Mouse (Mus musculus): ENCODE measurements around the gene Mast1.

DNA sequence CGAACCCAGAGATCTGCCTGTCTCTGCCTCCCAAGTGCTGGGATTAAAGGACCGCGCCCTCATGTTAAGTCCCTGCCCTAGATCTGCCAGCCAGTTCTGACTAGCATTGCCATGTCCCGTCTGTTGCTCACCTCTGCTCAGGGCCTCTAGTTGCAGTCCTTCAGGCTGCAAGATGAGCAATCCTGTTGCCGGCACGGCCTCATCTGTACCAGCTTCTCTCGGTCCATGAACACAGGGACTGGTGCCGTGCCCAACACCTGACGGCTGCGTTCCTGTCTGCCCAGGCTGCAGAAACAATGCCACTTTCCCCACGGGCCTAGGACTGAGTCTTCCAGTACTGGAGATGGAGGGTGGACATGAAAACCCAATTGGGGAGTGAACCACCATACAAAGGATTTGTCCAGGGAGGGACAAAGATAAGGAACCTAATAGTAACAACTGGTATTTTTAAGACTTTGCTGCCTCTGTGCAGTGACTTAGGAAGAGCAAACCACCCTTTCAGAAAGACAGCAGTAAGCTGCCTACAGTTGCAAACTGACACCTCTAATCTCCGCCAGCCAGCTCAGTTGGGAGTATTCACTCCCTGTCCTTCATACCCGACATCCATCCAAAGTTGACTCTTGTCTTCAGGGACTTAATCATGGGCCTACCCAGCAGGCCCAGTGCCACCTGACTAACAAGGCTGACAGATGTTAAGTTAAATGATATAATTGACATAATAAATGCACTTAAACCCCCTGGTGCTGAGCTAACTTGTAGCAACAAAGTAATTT is 30.6 kb upstream of the Mast1 start:
- no peak for TF ChIP-seq CTCF (conservative IDR thresholded peaks at IDR 0.05; ENCODE audit: insufficient read depth, insufficient read length, low read depth, low read length)
- TF ChIP-seq POLR2A (IDR thresholded peaks at IDR 0.05; ENCODE audit: low read depth, low read length) = no peak

All from kidney, adult 2 months (tissue).